Mouse (Mus musculus): Measurements from ENCODE around the gene Dpp8.

Dpp8 gene

DNA sequence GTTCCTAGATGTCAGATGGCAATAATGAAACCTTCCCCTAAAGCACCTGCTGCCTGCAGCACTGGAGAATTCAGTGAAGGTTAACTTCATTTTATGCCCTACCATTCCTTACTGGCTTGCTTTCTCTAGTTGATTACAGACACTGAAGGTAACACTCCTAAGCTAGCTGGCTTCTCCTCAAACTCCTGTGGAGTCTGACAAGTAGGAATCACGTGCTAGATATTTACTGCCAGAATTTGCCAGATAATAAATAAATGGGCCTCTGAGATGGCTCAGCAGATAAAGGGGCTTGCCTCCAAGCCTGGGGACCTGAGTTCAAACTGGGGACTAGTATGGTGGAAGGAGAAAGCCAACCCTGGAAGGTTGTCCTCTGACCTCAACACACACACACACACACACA lies 54.6 kb downstream of the Dpp8 start:
- no peak for DNase-seq (ENCODE audit: low spot score)

DNA sequence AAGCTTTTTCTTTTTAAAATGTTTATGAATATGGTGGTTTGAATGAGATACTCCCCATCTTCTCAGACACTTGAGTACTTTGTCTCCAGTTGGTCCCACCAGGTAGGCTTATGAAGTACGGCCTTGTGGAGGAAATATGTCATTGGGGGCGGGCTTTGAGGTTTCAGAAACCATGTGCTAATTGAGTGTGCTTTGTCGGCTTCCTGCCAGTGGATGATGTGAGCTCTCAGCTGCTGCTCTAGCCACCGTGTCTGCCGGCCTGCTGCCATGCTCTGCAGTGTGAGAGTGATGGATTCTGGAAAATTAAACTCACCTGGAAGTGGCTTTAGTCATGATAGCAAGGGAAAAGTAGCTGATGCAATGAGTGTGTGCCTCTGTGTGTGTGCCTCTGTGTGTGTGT lies 55.3 kb downstream of the Dpp8 start:
- no peak for DNase-seq (ENCODE audit: low spot score)

DNA sequence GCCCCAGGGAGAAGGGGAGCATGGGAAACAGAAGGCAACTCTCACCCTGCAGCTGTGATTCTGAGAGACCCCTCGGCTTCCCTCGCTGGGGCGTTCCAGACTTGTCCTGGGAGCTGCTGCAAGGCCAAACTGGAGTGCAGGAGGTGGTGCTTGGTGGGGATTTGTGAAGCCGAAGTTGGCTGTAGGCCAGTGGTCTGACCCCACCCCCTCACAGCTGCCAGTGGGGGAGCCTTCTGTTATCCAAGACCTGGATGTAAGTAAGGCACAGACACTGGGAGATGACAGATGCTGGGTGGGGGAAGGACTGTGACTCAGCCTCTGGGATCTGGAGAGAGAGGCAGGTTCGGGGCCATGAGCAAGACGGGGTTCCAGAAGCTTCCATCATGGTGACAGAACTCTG lies 62.0 kb downstream of the Dpp8 start:
- peak; percentile 15 for DNase-seq (ENCODE audit: low spot score)

GRCm38 (mm10) chr9:65100991-65101685 lies 68.9 kb downstream of the Dpp8 start, which contains the start of gene Igdcc4:
Igdcc4 (plus strand) TSS chr9:65101486.
- peak; percentile 36 for DNase-seq (ENCODE audit: low spot score)

GRCm38 (mm10) chr9:65101686-65102376 lies 69.6 kb downstream of the Dpp8 start:
- peak; percentile 59 for DNase-seq (ENCODE audit: low spot score)

- peak; percentile 75 for DNase-seq (ENCODE audit: low spot score)
Observed at GRCm38 (mm10) chr9:65102377-65103172, 70.4 kb downstream of the Dpp8 start.

- no peak for DNase-seq (ENCODE audit: low spot score)
Observed at GRCm38 (mm10) chr9:65103173-65103752, 71.0 kb downstream of the Dpp8 start.

- DNase-seq (ENCODE audit: low spot score): no peak
Observed at GRCm38 (mm10) chr9:65106821-65107220, 74.6 kb downstream of the Dpp8 start.

GRCm38 (mm10) chr9:65107893-65108292 lies 75.7 kb downstream of the Dpp8 start:
- no peak for DNase-seq (ENCODE audit: low spot score)

- DNase-seq (ENCODE audit: low spot score): peak; percentile 64
Observed at GRCm38 (mm10) chr9:65109132-65110072, 77.2 kb downstream of the Dpp8 start.

DNA sequence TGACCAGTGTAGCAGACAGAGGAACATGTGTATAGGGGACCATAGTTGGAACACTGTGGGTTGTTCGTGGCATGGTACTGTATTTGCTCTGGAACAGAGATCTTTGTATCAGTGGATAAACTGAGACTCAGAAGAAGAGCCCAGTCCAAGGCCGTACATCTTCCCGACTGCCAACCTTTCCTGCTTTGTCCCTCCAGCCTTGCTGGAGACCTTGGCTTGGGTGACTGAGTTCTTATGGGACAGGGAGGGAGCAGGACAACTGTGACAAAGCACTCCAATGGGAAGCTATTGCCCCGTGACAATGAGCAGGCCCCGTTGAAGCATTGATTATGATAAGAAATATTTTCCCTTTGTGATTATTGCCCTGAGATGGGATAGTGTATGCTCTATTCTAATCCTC lies 79.5 kb downstream of the Dpp8 start:
- no peak for DNase-seq (ENCODE audit: low spot score)

DNA sequence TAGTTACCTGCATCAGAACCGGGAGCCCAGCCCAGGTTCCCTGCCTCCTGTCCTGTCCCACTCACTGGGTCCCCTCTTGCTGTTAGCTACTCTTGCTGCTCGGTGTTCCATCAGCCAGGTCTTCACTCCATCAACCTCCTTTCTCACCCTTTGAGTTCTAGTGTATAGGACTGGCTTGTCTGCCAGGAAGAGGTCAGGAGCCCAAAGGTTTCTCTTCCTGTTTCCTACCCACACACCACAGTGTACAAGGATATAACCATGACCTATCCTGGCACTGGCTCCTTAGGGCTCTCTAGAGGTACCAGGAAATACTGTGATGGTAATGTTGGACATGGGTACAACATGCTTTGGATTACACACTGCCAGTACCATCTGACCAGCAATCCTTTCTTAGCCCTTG lies 81.5 kb downstream of the Dpp8 start:
- no peak for DNase-seq (ENCODE audit: low spot score)

DNA sequence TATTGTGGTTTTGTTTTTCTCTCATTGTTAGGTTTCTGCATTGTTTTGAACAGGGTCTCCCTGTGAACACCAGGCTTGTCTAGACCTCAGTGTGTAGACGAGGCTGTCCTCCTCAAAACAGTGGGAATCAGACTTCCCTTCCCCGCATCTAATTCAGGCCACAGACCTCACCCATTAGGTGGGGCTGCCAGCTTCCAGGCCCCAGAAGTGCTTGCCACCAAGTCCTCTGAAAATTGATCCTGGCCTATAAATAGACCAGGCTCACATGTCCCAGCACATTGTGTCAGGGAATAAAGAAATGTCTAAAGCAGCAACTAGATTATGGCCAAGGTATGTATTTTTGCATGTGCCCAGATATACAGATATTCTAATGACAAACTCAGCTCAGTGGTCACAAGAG lies 83.7 kb downstream of the Dpp8 start:
- DNase-seq (ENCODE audit: low spot score): no peak

- DNase-seq (ENCODE audit: low spot score): no peak
Observed at GRCm38 (mm10) chr9:65117516-65117915, 85.3 kb downstream of the Dpp8 start.

DNA sequence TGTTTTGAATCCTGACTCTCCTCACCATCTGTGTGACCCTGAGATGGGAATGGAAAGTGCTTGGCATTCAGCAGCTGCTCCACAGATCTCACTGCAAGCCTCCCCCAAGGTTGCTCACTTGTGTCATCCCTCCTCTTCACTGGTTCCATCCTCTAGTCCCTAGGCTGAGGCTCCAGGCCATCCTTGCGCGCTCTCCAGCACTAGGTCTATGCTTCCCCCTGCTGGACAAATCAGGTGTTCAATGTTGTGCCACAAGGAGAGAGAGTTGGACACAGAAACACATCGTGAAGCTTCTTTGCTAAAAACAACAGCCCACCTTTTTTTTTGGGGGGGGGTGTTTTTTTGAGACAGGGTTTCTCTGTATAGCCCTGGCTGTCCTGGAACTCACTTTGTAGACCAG lies 88.7 kb downstream of the Dpp8 start:
- DNase-seq (ENCODE audit: low spot score): peak; percentile 92

- no peak for DNase-seq (ENCODE audit: low spot score)
Observed at GRCm38 (mm10) chr9:65122545-65122944, 90.3 kb downstream of the Dpp8 start.

DNA sequence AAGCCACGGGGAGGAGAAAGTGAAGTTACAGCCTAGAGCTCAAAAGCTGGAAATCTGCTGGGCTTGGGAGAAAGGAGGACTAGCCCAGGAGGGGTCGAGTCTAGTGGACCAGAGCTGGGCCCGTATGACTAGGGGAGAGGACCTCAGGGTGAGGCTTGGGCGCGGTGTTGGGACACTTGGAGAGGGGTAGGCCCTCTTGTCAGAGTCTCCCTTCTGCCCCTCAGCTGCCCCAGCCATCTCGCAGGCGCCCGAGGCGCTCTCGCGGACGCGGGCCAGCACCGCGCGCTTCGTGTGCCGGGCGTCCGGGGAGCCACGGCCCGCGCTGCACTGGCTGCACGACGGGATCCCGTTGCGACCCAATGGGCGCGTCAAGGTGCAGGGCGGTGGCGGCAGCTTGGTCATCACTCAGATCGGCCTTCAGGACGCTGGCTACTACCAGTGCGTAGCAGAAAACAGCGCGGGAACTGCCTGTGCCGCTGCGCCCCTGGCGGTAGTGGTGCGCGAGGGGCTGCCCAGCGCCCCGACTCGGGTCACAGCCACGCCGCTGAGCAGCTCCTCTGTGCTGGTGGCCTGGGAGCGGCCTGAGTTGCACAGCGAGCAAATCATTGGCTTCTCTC lies 91.4 kb downstream of the Dpp8 start:
- DNase-seq (ENCODE audit: low spot score): peak; percentile 94

DNA sequence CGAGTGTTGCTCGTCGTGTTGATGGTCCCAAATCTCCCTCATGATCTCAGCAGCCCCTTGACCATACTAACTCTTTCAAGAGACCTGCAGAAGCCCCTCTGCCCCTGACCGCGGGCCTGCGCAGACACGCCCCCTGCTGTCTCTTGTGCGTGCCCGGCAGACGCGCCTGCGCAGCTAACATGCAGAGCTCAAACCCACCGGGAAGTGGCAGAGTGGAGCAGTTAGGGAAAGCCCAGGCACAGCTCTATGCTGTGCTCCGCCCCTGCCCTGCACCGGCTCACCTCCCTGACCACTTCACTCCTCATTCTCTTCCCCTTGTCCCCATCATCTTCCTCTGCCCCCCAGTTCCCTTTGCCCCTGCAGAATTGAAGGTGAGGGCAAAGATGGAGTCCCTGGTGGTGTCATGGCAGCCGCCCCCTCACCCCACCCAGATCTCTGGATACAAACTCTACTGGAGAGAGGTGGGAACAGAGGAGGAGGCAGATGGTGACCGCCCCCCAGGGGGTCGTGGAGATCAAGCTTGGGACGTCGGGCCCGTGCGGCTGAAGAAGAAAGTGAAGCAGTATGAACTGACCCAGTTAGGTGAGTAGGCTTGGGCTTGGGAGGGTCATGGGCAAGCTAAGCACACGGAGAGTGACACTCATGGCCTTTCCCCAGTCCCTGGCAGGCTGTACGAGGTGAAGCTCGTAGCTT lies 96.1 kb downstream of the Dpp8 start:
- peak; percentile 93 for DNase-seq (ENCODE audit: low spot score)

- DNase-seq (ENCODE audit: low spot score): no peak
Observed at GRCm38 (mm10) chr9:65131717-65132116, 99.5 kb downstream of the Dpp8 start.
